Mouse (Mus musculus): Measurements from ENCODE around the gene Ccdc151. TPM values are rescaled to one million over a fixed set of nuclear protein-coding genes. Genes with fewer than 3 reads are reported as not detected.
A peak's percentile ranks its signal among the peaks of the same experiment; 100 is the strongest.

Ccdc151 gene
- not detected in 2 replicates for total RNA-seq (2014; fragmentation: Nextera tagmentation)
- total RNA-seq (2017), result not detected in 2 replicates

DNA sequence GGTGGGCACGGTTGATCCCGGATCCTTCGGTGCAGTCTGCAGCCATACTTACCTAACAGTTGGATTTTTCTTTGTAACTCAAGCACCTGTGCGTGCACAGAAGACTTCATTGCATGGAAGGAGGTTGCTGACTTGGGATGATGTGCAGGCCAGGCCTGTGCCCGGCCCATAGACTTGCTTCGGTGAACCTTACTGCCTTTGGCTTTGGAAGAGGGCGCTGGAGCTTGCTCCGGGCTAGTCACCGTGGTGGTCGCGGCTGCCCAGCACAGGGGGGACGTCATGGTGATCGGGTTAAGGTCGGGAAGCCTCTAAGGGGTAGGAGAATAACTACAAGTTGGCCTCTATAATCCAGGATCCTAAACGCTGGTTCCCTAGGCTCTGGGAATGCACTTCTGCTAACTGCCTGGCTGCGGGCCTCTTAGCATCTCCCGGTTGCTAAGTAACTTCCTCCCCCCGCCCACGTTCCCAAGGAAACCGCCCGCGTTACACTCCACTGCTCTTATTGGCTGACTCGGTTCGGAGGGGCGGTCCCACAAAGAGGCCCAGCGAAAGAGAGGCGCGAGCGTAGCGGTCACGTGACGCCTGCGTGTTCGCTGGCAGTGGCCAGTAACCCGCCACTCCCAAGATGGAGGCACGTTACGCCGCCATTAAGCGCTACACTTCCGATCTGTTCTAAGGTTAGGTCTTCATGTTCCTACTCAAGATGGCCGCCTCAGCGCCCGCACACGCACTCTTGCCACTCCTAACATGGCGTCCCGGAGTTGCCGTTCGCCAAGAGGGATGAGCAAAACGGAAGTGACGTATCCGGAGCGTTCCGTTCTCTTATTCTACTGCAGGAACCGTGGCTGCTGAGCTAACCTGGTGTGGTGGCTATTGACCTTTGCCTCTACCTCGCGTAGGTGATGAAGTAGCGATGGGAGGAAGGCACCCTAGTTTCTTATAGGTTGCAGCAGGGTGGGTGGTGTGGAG is at the start of gene Ccdc151, which contains the start of gene Prkcsh:
Gene Ccdc151, minus strand, starts transcription at position 441 of the 969 bp plus-strand sequence.
Gene Prkcsh, plus strand, starts transcription at position 613 of the 969 bp plus-strand sequence.
- ATAC-seq (replicated peaks; ENCODE audit: poor library complexity, severe bottlenecking), result peak; percentile 93

DNA sequence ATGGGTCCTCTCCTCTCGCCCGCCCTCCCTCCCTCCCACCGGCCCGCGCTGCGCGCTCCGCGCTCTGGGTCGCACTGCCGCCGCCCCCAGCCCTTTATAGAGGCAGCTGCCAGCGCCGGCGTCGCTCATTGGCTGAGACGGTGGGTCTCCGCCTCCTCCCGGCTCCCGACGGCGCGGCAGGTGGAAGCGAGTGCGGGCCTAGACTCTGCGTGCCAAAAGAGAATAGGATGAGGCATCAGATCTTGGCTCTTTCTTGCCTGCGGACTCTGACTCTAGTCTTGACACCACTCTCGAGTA is 49.5 kb upstream of the Ccdc151 start, which contains the start of gene Elavl3:
Gene Elavl3, minus strand, starts transcription at position 66 of the 297 bp plus-strand sequence.
- no peak for ATAC-seq (replicated peaks; ENCODE audit: poor library complexity, severe bottlenecking)

DNA sequence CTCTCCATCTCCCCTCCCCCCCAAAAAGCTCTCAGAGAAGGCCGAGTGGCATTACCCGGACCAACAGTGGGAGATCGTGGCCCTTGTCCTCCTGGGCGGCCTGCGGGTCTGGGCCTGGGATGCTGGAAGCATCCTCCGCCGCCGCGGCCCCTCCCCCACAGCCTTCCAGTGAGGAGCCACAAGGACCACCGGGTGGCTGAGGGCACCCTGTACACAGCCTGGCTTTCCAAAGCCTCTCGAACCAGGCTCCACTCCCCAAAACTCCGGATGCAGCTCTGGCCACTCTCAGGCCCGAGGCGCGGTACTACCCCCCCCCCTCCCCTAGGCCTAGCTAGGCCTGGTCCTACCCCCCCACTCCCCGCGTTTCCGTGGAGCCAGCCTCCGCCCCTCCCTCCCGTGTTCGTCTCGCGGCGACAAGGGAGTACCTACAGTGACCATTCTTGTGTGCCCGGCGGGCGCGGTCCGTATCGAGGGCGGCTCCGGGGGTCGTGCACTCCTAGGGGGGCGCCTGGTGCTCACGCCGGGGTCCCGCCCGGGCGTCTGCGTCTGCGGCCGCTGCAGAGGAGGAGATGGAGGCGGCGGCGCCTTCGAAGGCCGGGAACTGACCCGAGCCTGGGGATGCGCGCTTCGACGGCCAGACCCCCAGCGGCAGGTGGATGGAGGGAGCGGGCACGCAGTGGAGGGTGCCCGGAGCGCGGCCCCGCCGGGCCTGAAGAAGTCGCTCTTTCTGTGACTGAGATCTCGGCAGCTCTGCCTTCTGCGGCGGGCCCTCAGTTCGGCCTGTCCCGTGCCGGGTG is 48.9 kb upstream of the Ccdc151 start:
- no peak for ATAC-seq (replicated peaks; ENCODE audit: poor library complexity, severe bottlenecking)

DNA sequence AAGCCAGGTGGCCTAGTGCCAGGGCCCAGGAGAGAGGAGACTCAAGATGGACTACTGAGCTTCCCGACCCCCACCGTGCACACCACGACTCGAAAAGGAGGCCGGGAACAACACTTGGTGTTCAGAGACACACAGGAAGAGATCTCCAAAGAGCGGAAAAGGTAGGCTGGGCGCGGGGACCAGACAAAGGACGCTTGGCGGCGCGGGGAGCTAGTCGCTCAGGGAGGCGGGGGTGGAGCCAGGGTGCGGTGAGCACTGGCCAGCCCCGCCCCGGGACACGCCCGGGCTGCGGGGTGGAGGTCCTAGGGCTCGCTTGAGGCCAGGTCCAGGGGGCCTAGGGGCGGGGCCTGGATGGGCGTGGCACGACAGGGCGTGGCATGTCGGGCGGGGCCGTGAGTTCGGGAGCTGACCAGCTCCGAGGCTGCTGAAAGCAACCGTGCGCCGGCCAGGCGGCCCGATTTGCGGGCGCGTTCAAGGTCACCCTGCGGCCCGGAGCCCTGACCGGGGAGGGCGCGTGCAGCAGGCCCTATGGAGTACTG is 48.0 kb upstream of the Ccdc151 start:
- peak; percentile 83 for ATAC-seq (replicated peaks; ENCODE audit: poor library complexity, severe bottlenecking)

DNA sequence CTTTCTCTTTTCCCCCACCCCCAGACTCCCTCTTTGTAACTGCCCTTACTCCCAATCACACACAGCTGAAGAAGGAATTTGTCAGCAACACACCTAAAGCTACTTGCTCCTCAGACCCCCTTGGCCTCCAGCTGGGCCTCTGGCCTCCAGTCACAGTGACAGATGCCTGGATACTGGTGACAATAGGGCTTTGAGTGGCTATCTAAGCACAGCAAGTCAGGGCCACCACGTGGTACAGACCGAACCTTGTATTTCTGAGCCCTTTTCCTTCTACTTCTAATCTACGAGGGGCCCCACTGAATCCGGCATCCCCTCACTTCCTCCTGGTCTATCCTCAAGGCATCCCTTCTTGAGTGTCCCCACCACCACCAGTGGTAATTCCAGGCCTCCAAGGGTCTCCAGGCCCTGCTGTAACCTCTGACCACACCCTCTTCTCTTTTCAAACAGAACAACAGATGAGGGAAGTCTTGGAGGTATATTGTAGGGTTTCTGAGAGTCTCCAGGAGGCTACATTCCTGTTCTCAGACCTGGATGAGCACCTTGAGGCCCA is 47.4 kb upstream of the Ccdc151 start:
- ATAC-seq (replicated peaks; ENCODE audit: poor library complexity, severe bottlenecking), result no peak

DNA sequence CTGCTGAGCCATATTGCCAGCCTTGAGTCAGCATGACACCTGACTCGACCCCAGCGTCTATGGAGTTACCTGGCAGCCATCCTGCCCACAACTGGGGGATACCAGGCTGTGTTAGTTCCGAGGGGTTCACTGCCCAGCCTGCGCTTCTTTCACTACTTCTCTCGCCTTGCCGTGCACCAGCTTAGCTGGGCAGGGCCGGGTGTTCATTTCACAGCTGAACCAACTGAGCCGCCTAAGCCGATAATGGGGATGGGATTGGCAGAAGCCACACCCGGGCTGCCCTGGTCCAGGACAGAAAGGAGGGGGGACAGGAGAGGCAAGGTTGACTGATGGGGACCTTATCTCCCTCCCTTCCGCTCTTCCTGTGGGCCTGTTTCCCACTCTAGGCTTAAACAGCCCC is 46.9 kb upstream of the Ccdc151 start:
- no peak for ATAC-seq (replicated peaks; ENCODE audit: poor library complexity, severe bottlenecking)

DNA sequence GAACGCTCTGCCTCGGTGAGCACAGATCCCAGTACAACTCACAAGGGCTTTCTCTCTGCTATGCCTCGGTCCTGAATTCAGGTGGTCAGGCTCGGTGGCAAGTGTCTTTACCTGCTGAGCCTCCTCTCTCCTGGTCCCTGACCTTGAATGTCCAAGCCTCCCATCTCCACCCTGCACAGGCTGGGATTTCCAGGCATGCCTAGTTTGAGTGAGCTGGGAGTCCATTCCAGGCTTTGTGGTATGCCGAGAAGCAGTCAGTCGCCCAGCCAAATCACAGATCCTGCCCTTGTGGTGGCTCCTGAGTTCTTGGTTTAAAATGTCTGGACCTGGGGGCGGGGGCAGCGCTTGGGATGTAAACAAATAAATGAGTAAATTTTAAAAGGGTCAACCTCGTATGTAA is 44.9 kb upstream of the Ccdc151 start:
- no peak for ATAC-seq (replicated peaks; ENCODE audit: poor library complexity, severe bottlenecking)

DNA sequence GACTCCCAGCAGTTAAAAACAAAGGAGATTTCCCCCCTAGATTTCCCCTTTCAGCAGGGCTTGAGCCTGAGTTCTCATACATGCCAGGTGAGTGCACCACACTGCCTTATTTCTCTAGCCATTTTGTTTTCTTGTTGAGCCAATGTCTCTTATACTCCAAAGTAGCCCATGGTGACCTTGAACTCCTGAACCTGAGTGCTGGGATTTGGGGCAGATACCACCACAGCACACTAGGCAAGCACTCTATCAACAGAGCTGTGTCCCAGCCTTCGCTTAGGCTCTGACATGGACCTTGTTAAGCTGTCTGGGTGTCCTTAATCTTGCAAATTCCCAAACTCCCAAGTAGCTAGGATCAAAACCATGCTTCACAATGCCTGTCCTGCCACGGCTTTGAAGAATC is 39.4 kb upstream of the Ccdc151 start:
- no peak for ATAC-seq (replicated peaks; ENCODE audit: poor library complexity, severe bottlenecking)

DNA sequence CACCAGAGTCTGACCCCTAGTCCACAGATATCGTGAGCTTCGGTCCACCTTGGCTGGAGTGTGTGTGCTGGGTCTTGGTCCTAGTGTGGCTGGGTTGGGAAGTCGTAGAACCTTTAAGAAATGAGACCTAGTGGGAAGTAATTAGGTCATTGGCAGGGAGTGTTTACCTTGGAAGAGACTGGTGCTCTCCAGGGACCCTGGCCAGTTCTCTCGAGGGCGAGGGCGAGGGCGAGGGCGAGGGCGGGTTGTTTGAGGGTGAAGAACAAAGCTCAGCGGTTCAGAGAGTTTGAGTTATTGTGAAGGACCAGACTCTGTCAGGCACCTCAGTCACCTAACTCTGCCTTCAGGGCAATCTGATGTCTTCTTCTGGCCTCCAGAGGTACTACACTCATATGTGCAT is 35.4 kb upstream of the Ccdc151 start:
- no peak for ATAC-seq (replicated peaks; ENCODE audit: poor library complexity, severe bottlenecking)

DNA sequence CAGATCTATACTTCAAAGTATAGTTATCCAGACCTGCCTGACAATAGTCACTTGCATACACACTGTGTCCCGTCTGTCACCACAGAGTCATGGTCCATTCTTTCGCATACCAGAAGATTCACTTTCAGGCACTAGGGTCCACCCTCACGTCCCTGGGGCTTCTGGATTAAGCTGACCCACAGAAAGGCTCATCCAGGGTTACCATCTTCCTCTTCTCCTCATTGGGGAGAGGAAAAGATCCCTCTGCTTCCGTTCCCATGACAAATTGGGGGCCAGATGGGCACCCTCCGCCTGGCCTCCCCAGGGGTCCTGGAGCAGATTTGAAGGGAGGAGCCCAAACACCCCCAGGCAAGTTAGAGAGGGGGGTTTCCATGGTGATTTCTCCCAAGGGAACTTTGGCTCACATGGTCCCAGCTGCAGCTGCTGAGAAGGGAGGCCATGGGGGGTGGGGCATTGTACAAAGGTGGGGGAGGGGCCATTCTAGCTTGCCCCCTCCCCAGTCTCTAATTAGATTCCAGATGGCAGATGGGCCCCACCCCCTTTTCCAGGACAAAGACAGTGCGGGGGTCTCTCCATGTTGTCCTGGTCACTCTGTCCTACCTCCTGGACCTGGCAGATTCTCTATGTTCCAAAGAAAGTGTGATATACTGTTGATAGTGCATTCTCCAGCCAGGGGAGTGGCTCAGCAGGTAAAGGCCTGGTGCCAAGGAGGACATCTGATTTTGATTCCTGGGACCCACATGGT is 33.0 kb upstream of the Ccdc151 start:
- no peak for ATAC-seq (replicated peaks; ENCODE audit: poor library complexity, severe bottlenecking)

DNA sequence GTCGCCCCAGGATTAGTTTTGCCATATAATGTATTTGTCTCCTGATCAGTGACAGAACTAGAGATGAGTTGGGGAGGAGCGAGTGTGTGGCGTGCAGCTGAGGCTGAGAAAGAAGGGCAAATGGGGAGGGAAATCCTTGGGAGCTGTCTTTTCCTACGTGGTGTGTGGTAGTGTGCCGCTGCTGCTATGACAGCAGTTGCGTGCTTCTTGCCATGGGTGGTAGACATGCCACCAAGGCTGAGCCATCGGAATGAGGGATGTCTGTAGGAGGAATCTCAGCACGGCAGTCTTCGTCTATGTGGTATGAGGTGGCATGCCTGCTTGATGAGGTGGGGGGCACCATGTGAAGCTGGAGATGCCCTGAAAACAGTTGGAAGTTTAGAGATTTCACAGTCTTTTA is 28.0 kb upstream of the Ccdc151 start:
- ATAC-seq (replicated peaks; ENCODE audit: poor library complexity, severe bottlenecking), result no peak

DNA sequence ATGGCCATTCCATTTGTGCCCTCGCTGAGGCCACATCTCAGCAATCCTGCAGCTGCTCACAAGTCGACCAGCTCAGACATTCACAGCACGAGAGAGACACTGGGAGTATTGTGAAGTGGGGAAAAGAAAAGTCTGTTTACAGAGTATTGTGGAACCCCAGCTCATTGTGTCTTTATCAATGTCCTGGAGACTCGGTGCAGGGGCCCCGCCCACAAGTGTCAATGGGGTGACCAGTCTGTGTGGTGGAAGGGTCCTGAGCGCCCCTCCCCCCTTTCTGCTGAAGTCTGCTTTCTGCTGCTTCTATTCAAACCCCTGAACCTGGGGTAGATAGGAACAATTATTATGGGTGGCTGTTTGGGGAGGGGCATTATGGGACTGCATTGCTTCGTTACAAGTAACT is 26.0 kb upstream of the Ccdc151 start:
- no peak for ATAC-seq (replicated peaks; ENCODE audit: poor library complexity, severe bottlenecking)

DNA sequence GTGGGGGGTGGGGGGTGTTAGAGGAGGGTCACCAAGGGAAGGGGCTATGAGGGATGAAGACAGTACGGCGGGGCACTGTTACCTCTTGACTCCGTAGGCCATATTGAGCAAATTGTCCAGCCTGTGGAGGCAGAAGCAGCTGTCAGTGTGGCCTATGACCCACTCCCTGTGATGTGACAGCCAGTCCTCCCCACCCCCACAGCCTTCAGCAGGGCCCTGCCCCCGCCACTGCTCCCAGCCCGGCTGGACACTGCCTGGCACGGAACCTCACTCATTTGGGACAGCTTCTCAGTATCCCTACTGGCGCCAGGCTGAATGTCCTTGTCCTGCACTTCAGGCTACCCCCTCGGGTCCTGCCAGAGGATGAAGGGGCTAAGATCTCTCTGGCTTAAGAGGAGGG is 22.2 kb upstream of the Ccdc151 start:
- no peak for ATAC-seq (replicated peaks; ENCODE audit: poor library complexity, severe bottlenecking)

DNA sequence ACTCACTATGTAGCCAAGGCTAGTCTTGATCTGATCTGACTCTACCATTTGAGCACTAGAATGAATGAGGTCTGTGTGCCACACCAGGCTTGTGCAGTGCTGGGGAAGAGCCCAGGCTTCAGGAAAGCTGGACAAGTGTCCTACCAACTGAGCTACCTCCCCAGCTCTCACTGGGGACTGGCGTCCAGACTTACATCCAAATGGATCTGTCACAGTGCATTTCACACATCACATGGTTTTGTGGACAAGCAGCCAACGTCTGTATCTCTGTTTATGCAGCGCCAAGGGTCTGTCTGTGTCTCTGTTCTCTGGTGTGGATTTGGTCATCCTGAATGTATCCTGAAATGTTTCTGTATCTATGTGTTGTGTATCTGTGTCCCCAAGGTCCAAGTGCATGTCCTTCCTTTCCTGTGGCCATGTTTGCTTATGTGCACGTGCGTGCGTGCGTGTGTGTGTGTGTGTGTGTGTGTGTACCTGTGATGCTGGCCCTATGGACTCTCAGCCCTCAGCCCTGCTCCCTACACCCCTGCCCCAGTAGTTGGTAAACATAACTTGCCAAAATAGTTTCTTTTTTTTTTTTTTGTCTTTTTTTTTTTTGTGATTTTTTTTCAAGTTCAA is 14.9 kb upstream of the Ccdc151 start:
- ATAC-seq (replicated peaks; ENCODE audit: poor library complexity, severe bottlenecking), result no peak

DNA sequence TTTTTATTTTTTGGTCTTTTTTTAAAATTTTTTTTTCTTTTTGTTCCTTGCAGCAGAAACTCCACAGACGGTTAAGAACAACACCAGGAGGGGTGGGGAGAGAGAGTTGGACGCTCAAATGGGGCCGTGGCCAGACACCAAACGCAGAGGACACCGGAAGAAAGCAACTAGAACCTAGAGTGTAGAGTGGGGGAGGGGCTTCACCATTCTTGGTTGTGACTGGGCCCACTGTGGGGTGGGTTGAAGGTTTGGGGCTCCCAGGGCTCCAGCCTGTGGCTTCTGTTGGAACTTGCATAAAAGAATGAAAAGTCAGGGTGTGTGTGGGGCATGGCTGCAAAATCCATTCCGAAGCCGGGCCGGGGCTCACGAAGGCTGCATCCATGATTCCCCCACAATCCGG is 13.8 kb upstream of the Ccdc151 start:
- ATAC-seq (replicated peaks; ENCODE audit: poor library complexity, severe bottlenecking), result no peak

DNA sequence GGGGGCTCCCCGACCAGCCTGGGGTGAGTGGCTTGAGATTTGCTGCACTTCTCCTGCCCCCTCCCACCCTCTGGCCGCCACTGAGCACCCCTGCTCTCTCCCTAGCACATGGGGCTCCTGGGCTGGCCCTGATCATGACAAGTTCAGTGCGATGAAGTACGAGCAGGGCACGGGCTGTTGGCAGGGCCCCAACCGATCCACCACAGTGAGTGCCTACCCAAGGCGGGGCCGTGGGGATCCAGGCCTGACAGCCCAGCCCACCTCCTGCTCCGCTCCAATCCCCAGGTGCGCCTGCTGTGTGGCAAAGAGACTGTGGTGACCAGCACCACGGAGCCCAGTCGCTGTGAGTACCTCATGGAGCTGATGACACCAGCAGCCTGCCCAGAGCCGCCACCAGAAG is 10.3 kb upstream of the Ccdc151 start:
- 0 out of 2 replicates have a peak, but pooled peaks have one; percentile 15 for ATAC-seq (replicated peaks; ENCODE audit: poor library complexity, severe bottlenecking)

DNA sequence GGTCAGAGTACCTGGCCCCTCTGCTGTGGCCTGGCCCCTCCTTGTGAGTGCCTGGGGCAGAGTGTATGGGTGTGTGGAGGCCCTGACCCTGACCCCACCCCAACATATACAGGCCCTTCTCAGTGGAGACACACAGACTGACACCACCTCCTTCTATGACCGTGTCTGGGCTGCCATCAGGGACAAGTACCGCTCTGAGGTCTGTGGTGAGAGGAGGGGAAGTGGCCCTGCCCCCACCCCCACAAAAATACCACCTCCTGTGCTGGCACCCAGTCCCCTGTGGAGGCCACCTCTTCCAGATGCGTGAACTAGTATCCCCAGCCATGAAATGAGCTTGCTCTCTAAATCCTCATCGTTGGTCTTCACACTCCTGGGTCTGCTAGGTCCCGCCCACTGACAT is 8.6 kb upstream of the Ccdc151 start:
- no peak for ATAC-seq (replicated peaks; ENCODE audit: poor library complexity, severe bottlenecking)

DNA sequence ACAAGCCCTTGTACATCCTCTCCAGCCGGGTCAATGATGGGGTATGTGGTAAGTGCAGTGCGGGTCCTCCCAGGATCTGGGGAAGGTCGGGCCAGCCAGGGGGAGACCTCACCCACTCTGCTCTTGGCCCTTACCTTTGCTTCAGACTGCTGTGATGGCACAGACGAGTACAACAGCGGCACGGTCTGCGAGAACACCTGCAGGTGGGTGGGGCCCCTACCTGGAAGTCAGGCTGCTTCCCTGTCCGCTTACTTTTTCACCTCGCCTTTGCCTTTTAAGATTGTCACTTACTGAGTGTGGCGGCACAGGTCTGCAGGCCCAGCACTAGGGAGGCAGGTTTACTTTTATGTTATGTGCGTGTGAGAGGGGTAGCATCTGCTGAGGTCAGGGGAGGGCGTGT is 2.1 kb upstream of the Ccdc151 start:
- no peak for ATAC-seq (replicated peaks; ENCODE audit: poor library complexity, severe bottlenecking)

DNA sequence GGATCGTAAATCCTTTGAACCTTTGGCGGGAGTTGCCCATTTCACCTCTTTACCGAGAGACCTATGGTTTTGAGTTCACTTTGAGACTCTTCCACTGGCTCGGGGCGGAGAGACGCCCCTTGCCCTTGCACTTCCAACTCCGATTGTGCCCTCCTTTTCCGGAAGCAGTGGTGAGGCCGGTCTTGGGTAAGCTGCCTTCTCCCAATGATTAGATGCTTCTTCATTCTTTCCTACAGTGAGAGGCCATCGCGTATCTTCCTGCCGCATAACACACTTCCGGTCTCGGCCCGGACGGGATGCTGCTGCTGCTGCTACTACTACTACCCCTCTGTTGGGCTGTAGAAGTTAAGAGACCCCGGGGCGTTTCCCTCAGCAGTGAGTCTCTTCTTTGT is 725 bp upstream of the Ccdc151 start:
- ATAC-seq (replicated peaks; ENCODE audit: poor library complexity, severe bottlenecking), result peak; percentile 65

DNA sequence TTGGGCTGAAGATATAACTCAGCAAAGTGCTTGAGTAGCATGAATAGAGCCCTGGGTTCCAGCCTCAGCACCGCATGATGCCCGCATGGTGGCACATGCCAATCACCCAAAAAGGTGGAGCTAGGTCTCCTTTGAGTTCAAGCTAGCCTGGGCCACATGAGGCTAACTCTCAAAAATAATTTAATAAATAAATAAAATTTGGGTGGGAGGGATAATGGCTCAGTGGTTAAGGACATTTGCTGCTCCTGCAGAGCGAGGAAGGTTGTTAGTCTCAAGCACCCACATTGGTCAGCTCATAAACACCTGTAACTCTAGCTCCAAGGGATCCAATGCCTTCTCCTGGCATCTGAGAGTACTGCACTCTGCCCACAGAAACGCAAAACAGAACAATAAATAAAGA is 801 bp downstream of the Ccdc151 start:
- no peak for ATAC-seq (replicated peaks; ENCODE audit: poor library complexity, severe bottlenecking)

Measured in granulocyte monocyte progenitor cell, adult 5-6 weeks (primary cell).